Mouse (Mus musculus) layer of hippocampus, adult 18-20 months (tissue): ENCODE measurements at regions not wholly inside any gene's neighbourhood (a gene's known extent, or its start where the extent isn't known, plus 50 kb on each side); places are given as distances from the start of the nearest gene placed in this dataset.

Source experiments
- DNase-seq, 2 experiments: peaks; one replicate each; pipeline ENCODE4 v3.0.0; 2022; ENCODE audit warnings: low spot score in 2 of 2

DNA sequence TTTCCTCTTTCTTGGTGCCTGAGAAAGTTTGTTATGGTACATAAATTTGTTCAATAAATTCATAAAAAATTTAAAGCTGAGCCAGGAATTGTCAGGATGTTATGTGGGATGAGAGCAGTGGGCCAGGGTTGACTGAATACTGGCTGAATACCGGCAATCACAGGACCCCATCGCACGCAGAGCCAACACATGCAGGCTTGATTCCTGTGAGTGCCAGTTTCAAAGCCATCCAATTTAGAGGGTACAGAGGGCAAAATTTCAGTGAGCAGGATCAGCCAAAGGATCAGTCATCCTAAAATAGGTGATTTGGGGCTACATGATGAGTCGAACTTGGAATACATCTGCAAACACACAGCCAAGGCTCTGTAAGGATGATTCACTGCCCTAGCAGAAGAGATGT, 583.6 kb upstream of the Nectin3 start:
- DNase-seq = no peak

DNA sequence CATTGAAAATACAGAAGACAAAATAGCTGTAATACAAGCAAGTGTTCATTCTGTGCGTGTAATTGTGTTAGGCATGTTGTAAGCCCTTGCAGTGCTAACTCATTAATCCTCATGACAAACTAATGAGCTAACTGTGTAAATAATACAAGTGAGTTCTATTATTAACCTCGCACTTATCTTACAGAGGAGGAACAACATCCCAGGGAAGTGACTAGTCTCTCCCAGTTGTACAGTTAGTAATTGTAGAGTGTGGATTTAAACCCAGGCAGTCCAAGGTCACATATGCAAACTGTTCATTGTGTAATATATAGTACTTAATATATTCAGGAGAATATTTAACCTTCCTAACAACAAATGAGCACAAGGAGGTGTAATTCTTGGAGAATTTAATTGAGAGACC, 582.0 kb upstream of the Nectin3 start:
- no peak for DNase-seq

DNA sequence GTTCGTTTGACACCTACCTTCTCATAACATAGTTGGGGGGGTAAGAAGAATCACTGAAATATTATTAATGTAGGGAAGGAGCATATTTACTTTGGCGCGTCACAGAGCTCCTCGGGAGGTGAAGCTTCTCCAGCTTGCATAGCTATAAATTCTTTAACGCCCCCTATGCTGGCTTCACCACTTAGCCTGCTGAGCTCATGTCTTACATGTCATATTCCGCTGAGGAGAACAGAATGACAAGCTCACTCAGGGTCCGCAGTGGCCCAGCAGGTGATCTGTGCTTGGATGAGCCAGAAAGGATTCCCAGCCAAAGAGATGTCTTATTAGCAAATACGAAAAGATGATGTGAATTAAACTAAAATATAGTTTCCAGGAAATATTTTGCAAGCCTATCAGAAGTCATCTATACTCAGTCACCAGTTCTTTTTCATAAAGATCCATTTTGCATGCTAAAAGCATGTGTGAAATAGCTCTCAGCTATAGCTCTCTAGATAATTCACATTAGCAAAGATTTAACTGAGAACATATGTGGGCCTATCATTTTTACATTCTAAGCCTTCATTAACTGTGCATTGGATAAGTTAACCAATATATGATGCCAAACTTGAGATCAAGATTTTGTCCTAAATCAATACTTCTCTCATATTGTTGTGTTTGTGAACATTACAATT, 561.1 kb upstream of the Nectin3 start:
- no peak for DNase-seq

DNA sequence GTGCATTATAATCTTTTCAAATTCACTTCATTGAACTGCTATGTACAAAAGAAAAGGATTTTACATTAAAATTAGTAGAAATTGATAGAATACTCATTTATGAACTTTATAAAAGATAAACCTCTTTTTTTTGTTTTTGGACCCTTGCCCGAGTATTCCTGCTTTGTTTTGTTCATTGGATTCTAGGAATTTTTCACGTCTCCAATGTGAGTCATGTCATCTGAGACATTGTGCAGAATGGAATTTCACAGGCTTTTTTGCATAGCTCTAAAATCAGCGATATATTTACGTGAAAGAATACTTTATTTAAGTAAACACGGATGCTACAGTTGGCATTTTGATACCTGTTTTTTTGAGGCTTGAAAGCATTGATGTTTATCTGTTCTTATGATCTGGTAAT, 560.5 kb upstream of the Nectin3 start:
- no peak for DNase-seq

DNA sequence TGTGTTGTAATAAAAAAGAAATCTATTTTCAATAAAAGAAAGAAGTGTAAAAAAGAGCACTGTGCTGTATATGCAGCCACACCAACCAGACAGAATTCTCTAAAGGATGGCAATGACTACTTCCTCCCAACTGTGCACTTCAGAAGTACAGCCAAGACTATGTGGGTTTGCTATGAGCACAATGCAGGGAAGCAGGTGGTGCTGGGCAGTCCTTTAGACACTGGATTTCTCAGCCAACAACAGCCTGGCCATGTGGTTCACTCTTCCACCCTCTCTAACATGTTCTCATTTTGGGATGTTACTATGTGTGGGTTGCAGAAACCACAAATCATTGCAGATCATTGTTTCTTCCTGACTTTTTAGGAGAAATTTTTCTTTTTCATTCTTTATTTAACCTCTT, 527.6 kb upstream of the Nectin3 start:
- peak; percentile 39 to 55 for DNase-seq

DNA sequence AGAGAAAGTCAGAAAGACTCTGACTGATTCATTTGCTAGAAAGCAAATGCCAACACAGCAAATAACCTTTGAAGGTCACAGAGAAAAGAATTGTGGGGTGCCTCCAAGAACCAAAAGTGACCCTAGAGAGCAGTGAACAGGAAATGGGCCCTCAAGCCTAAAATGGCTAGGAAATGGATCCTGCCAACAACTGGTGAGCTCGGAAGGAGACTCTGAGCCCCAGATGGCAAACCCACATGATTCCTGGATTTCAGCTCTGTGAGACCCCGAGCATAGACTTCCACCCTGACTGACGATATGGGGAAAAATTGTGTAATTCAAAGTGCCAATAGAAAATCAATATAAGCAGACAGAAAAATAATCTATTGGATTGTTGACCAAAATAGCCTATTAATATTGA, 519.2 kb upstream of the Nectin3 start:
- DNase-seq = no peak

DNA sequence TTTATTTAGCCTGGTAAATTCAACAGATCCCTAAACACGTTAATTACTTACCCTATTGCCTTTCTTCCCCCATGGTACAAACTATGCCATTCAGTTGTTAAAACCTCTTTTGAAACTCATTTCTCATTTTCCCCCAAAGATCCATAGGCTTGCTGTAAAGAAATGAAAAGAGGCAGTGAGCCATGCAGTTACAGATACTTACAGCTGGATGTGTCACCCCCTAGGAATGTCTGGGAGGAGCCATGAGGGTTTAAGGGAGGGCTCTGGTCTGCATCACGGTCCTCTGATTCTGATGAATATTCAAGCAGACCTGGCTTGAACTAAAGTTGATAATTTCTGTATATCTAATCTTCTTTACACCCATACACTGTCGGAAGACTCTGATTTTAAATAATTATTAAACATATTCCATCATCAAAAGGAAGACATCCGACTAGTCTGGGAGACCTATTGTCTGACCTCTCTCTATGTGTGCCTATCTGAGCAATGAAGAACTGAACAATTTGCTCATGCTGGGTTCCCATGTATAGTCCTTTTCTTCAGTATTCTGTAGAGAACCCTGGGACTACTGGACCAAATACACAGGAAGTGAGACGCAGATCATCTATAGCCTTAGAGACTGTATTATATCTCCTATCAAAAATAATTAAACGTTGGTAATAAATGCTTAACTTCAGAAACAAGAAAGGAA, 484.7 kb upstream of the Nectin3 start:
- no peak for DNase-seq

DNA sequence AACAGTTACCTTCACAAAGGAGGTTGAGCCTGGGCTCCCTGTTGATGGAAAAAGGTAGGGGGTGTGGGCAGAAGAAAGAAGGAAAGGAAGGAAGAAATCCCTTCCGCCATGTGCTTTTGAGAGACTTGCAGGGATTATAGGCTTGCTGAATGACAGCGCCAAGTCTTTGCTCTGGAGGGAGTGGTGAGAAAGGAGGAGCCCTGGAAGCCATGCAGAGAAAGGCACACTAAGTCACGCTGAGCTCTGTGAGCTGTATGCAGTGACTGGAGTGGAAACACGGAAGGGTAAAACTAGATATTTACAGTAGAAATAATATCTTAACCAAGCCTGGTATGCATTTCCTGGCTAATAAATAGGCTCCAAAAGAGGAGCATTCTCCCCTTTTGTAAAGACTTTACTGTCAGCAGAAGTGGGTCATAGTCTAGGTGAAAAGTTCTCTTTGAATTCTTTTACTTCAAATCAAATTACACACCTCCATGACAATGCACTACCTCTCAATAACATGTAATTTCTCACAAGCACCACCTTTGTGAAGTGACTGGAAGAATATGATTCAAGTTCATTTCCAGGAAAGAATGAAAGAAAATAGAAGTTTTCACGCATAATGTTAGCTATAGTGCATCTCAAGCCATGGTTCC, 484.1 kb upstream of the Nectin3 start:
- DNase-seq = no peak

DNA sequence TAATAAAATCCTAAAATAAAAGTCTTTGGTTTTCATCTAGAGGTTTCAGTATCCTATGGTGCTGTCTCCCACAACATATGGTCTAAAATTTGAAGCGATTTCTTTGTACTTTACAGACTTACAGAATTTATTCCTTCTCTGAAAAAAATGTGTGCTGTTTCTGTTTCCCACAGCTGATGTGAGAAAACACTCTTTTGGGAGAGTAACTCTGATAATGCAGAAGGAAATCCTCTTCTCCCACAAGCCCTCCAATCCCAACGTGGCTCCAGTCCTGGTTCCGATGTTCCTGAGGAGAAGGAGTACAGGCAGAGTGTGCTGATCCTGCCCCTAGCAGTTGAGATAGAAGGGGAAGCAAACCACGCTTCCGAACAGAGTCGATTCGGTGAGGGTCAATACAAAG, 467.4 kb upstream of the Nectin3 start:
- no peak for DNase-seq

DNA sequence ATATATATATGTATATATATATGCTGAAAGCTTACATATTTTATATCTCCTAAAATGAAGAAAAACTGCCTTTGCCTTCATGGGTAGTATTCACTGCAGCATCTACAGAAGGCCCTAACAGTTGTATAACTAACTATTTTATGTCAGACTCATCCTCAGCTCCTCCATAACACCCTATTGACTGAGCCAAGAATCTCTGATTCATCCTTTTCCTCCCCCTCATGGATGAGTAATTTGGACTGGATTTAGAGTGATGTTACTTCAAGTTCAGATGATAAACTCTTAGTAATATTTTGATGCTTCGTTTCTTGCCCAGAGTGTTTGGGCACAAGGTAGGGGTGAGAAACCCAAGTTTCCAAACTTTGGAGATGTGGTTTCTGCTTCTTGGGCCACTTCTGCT, 458.7 kb upstream of the Nectin3 start:
- peak; percentile 6 to 52 for DNase-seq

DNA sequence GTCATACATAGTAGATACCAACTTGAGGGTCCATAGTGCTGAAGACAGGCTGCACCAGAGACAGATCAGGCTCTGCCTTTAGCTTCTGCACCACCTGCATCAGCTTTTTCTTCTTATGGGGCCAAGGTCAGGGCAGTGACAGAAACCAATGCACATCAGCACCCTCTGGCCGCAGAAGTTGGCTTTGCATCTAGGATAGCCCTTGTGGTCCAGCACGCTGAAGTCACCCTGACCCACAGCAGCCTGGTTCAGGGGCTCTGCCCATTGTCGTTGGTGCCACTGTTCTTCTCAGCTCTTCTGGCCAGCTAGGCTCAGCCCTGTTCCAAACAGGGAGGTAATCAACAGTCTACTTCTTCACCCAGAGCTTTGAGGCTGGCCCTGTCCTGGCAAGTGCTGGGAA, 427.7 kb upstream of the Nectin3 start:
- DNase-seq = no peak

DNA sequence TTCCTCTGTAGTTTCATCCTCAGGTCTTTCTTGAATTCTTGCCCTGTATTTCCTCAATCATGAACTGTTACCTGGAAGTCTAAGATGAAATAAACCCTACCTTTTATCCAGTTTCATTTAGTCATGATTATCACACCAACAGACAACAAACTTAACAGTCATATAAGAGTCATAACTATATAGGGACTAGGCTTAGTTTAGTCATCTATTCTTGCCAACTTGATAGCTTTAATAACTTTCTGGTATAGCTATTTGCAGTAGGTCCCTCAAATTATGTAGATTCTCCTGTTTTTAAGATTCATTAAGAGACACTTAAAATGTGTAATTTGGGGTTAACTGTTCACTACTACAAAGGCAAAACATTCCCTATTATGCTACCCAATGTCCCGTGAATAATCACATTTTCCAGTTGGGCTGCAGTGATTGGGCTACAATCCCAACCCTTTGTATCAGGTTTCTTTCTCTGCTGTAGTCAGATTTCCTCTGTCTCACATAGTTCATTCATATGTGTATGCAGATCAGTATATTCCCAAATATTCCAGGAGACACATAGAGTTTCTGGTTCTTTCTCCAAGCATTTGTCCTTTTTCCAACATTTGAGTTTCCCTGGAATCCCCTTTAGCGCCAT, 396.4 kb upstream of the Nectin3 start:
- no peak for DNase-seq

DNA sequence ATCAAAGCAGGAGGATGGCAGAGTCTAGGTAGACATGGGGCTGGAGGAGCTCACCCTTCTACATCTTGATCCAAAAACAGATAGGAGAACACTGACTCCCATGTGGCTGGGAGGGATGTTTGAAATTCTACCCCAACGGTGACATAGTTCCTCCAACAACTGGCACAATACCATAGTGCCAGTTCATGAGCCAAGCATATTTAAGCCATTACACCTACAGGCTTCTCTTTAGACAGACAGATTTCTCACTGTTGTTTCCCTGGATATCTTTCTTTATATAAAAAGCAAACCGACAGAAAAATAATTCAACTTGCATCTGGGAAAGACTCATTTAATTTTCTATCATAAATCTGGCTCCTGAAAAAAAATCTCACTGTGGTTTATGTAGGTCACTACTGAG, 380.4 kb upstream of the Nectin3 start:
- no peak for DNase-seq

DNA sequence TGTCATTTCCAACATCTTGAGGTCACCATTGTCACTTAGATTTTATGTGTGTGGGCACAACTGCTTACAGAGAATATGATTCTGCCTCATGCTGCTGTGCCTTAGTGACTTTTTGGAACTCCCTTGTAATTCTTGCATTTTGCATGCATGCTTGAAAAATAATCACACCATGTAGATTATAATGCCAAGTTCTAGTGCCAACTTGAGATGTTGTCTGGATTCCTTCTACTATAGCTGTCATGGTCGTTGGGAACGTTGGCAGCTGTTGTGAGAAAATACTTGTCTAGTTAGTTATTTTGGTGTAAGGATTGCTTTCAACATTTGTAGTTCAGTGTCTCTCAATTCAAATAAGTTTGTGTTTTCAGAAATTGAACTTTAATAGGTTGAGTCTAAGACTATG, 365.6 kb upstream of the Nectin3 start:
- no peak for DNase-seq

DNA sequence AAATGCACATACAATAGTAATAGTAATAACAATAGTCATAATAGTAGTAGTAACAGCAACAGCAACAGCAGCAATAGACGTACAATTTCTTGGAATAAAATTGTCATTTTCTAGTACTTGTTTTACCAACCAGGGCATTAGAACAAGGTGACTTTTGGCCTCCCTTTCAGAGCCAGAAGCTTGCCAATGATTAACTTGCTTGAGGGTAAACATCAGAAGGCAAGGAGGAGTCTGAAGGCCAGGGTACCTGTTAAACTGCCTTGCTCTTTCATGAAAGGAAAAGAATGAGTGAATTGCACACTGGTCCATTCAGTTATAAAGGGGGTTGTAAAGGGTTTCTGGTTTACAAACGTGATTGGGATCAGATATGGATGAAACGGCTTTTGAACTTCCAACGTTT, 351.2 kb upstream of the Nectin3 start:
- no peak for DNase-seq

DNA sequence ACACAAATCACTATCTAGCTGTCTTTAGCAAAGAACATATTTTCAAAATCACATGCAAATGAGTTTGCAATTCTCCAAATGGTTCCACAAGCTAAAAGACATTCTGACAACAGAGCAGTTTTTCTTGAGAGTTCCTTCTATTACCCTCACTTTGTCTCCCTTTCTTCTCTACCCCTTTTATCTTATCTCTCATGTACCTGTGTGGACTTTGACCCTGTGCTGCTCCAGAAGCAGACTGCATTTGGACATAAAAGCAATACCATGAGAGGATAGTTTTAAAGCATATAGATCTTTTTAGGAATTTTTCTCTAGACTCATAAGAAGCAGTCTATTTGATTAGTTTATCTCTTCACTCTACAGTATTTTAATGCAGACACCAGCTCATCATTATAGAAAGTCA, 350.4 kb upstream of the Nectin3 start:
- no peak for DNase-seq

DNA sequence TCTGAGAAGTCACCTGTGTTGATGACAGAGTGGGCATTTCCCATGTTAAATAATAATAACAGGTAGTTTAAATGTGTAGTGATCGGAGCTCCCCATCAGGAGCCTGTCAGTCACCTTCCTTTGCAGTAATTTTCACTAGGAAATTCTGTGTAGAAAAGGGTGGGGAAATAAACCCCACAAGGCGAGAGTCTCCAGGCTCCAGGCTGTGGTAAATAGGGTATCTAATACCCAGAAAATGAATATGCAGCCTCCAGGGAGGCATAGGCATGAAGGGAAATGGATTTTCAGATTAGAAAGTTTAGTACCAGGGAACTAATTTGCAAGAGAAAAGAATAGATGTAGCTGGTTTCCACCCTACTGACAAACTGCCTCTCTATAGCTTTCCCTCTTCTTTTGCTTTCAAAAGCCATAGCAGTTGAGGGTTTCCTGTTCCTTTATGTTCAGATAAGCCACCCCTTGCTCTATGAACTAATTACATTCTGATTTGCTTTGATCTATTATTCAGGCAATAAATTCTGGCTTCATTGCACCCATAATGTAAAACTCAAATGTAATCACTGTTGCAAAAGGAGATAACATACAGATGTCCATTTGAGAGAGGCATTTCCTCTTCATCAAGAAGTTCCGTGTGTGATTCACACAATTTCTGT, 349.5 kb upstream of the Nectin3 start:
- no peak for DNase-seq

DNA sequence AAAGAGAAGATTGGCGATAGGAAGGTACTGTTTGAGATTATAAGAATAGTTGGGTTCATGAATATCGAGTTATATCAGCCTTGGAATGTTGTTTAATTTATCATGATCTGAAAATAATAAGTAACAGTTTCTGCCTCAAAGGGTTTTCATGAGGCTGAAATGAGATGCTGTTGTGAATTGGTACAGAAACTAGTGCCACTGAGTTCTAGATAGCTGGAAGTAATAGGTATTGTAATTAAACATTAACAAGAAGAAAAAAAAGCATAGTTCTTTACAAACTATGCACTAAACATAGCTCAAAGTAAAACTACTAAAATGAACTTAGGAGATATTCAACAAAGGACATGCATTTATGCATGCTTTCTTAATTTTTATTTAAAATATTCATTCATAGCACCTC, 342.9 kb upstream of the Nectin3 start:
- no peak for DNase-seq

DNA sequence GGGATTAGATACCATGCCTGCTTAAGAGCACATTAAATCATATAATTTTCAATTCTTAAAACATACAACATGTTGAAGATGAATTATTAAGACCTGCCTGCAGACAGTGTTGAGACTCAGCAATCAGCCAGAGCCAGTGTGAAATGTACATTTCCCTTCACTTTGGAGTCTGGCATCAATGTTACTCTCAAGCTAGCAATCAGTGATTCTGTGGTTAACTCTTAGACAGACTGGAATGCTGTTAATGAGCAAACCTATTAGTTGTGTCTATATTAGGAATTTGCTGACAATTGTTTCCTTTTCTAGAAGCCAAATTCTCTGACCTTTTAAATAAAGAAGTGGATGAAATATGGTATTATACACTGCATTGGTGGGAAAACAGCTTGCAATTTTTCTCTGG, 342.4 kb upstream of the Nectin3 start:
- DNase-seq = no peak

DNA sequence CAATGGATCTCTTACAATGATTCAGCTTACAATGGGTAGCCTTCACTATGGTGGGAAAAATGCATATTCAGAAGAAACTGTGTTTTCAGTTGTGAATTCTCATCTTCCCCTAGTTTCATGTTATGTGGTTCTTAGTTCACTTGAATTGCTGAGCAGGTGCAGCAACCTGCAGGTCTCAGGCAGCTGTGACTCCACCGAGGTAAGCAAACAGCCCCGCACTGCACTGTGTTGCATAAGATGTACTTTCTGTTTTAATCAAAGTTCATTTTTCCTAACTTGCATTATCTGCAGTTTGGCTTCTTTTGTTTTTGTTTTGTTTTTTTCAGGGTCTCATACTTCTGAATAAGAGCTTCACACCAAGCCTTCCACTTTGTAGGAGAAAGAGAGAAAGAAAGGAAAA, 326.8 kb upstream of the Nectin3 start:
- no peak for DNase-seq

DNA sequence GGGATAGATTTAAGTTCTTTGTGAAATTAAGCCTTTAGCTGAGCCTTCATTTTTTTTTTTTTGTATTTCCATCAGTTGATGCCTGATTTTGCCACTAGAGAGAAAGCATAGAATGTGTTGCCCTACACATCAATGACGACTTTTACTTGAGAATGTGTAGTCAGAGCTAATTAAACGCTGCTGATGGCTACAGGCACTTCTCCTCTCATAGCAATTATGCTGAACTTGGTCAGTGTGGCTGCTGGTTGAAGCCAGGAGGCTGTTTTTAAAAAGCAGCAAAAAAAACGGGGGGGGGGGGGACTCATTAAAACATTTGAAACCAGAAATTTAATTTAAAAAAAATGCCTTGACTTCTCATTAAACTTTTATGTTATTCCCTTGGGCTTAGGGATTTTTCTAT, 324.4 kb upstream of the Nectin3 start:
- DNase-seq = no peak

DNA sequence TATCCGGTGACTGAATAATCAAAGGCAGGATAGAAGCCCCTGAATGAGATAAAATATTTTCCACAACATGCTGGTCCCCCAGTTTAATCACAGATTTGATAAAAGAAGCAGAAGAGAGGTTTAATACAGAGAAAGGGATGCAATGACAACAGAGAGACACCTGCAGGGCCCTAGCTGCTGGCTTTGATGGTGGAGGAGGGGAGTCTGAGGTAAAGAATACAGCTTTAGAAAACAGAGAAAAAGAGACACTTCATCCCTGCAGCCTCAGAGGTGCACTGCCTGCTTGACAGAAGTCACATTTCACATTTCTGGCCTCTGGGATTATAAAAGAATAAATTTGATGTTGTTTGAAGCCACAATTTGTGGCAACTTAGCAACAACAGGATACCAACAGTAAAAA, 319.9 kb upstream of the Nectin3 start:
- no peak for DNase-seq
